Mouse (Mus musculus): ENCODE data around the gene Sesn1. TPM values are rescaled to one million over a fixed set of nuclear protein-coding genes. Genes with fewer than 3 reads are reported as not detected.

Sesn1 gene
- polyA plus RNA-seq, 1 experiment from 2014 or later = 29.2 TPM

DNA sequence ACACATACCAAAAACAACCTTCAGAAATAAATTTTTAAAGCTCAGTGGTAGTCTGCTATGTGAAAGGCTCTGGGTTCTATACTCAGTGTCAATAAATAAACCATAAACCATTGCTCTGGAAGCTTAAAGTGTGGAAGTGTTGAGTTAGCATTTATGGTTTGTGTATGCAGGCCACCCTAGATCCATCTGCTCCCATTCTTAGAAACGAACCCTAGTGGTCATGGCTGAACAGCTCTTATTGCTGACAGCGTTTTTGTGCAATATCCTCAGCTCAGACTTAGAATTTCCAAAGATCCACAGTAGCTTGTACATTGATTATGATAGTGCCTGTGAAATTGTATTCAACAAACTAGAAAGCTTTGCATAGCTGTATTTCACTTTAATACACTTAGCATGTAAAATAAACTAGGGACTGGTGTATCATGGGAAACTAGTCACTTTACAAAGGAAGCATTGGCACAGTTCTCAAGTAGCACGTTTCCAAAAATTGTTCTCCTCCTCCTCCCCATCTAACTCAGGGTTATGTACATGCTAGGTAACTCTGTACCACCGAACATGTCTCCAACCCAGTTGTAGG lies 78.7 kb downstream of the Sesn1 start:
- Histone ChIP-seq H3K27ac (ENCODE audit: low read length) (no peak overlapping the region), H3K36me3 (ENCODE audit: control insufficient read depth, insufficient read depth, low read length) (no peaks in the 10 kb centered on the region), H3K9me3 (ENCODE audit: control insufficient read depth, low read length) (no peaks in the 10 kb centered on the region), H3K4me1 (replicated peaks; ENCODE audit: control insufficient read depth, insufficient read depth, low read length) (peaks cover 13% of the 10 kb centered on the region), H3K4me3 (ENCODE audit: low read length) (no peak overlapping the region), H3K4me2 (ENCODE audit: low read depth, low read length) (peak overlapping the region; percentile 89), H3K9ac (ENCODE audit: low read length) (no peak overlapping the region), H3K27me3 (ENCODE audit: control insufficient read depth, insufficient read depth, low read depth, low read length) (no peaks in the 10 kb centered on the region)
- 36% methylated on average over 4 of the region's 4 CpGs for WGBS
- no peak for ATAC-seq (ENCODE audit: low read depth)

DNA sequence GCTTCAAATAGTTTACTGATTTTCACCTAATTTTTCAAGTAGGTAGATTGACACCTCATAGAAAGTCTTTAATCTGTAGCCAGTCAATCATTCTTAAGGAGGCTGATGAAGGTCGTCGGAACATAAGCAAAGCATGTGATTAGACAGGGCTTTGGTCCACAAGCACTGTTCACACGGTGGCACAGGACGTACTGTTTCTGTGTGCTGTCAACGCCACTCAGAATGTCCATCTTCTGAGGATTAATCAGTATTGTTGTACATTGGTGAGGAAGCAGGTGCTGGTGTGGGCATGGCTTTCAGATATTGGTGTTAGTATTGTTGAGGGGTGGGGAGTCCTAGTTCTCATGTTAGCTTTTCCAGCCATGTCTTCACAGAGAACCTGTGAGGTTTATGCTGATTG lies 79.8 kb downstream of the Sesn1 start:
- ATAC-seq (ENCODE audit: low read depth) = no peak
- Histone ChIP-seq H3K9ac (ENCODE audit: low read length) (no peak overlapping the region), H3K9me3 (ENCODE audit: control insufficient read depth, low read length) (no peaks in the 10 kb centered on the region), H3K36me3 (ENCODE audit: control insufficient read depth, insufficient read depth, low read length) (no peaks in the 10 kb centered on the region), H3K4me2 (ENCODE audit: low read depth, low read length) (no peak overlapping the region), H3K27ac (ENCODE audit: low read length) (no peak overlapping the region), H3K27me3 (ENCODE audit: control insufficient read depth, insufficient read depth, low read depth, low read length) (no peaks in the 10 kb centered on the region), H3K4me3 (ENCODE audit: low read length) (no peak overlapping the region), H3K4me1 (replicated peaks; ENCODE audit: control insufficient read depth, insufficient read depth, low read length) (peaks cover 16% of the 10 kb centered on the region)
- 52% methylated on average over 5 of the region's 5 CpGs for WGBS

DNA sequence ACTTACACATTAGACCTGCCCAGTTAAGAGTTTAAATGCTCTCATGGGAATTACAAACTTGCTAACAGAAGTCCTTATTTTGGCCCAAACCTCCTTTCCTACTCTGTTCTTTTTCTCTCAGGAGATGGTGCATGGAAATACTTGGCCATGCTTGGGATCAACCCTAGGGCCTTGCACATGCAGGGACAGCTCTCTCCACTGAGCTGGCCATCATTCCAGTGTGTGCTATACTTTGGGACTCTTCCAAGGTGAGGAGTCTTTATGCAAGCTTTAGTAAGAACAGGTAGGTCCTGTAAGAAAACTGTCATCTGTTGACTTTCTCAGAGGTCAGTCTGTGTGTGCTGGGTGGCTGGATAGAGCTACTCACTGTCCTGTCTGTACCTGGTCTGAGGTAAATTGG lies 80.8 kb downstream of the Sesn1 start:
- Histone ChIP-seq H3K4me2 (ENCODE audit: low read depth, low read length) (no peak overlapping the region), H3K27ac (ENCODE audit: low read length) (no peak overlapping the region), H3K27me3 (ENCODE audit: control insufficient read depth, insufficient read depth, low read depth, low read length) (no peaks in the 10 kb centered on the region), H3K9ac (ENCODE audit: low read length) (no peak overlapping the region), H3K9me3 (ENCODE audit: control insufficient read depth, low read length) (no peaks in the 10 kb centered on the region), H3K4me1 (replicated peaks; ENCODE audit: control insufficient read depth, insufficient read depth, low read length) (peaks cover 16% of the 10 kb centered on the region), H3K4me3 (ENCODE audit: low read length) (no peak overlapping the region), H3K36me3 (ENCODE audit: control insufficient read depth, insufficient read depth, low read length) (no peaks in the 10 kb centered on the region)
- ATAC-seq (ENCODE audit: low read depth) = no peak

DNA sequence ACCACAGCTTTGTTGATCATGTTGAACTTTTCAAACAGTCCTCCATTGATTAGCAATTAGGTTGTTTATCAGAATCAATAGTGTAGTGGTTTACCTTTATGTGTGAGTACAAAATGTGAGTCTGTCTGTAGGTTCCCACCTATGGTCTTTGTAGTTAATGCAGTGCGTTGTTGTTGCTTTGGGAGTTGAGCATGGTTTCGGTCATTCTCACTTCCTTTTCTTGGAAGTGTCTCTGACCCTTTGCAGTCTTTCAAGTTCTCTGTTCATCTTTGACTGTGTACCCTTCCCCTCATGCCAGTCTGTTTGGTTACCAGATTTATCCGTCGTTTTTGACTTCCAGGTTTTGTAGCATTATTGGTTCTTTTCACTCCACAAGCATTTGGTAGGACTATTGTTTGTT lies 81.6 kb downstream of the Sesn1 start:
- peaks cover 16% of the 10 kb centered on the region for H3K4me1 ChIP-seq (replicated peaks; ENCODE audit: control insufficient read depth, insufficient read depth, low read length)
- no peak for ATAC-seq (ENCODE audit: low read depth)
- H3K36me3 ChIP-seq (ENCODE audit: control insufficient read depth, insufficient read depth, low read length) = no peaks in the 10 kb centered on the region
- H3K9me3 ChIP-seq (ENCODE audit: control insufficient read depth, low read length) = no peaks in the 10 kb centered on the region
- H3K27me3 ChIP-seq (ENCODE audit: control insufficient read depth, insufficient read depth, low read depth, low read length) = no peaks in the 10 kb centered on the region
- H3K4me2 ChIP-seq (ENCODE audit: low read depth, low read length) = no peak overlapping the region
- no peak overlapping the region for H3K9ac ChIP-seq (ENCODE audit: low read length)
- 84% methylated on average over 4 of the region's 4 CpGs for WGBS
- H3K4me3 ChIP-seq (ENCODE audit: low read length) = no peak overlapping the region
- no peak overlapping the region for H3K27ac ChIP-seq (ENCODE audit: low read length)

DNA sequence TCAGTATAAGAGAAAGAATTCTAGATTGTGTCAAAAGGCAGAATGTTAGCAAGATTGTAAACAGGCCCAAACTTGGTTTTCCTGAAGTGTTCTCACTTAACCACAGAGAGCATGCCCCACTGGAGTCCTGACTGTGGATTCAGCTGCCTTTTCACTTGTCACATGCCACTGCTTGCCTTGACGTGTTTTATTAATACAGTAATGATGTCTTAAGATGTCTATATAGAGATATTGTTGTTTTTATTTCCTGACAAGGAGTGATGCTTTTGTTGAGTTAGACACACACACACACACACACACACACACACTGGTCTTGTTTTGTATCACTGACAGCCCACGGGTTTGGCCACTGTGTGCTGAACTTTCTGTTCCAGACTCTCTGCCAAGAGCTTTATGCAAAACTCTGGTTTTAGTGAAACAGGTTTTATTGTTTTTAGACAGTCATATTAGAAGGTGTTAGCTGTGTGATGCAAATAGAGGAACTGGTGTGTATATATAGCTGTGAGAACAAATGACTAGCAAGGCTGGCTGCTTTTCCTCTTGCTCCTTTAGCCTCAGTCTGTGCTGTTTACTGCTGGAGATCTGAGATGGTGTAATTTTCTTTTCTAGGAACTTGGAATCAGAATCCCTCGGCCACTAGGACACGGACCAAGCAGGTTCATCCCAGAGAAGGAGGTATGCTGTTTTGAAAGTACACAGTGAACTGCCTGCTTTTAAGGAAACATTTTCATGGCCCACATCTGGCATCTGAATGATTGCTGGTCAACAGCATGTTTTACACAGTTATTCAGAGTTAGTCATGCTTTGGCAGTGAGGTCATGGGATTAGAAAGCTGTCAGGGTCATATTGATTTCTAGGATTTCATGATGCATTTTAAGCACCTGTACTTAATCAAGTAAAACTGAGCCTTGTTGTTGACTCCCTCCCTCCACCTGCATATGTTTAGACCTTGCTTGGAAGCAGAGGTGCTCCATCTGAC lies 84.0 kb downstream of the Sesn1 start:
- no peaks in the 10 kb centered on the region for H3K27me3 ChIP-seq (ENCODE audit: control insufficient read depth, insufficient read depth, low read depth, low read length)
- peaks cover 8% of the 10 kb centered on the region for H3K36me3 ChIP-seq (ENCODE audit: control insufficient read depth, insufficient read depth, low read length)
- no peaks in the 10 kb centered on the region for H3K9me3 ChIP-seq (ENCODE audit: control insufficient read depth, low read length)
- no peak overlapping the region; the same call in 1 of the 2 replicates for H3K27ac ChIP-seq (ENCODE audit: low read length)
- H3K4me3 ChIP-seq (ENCODE audit: low read length) = no peak overlapping the region
- H3K4me1 ChIP-seq (replicated peaks; ENCODE audit: control insufficient read depth, insufficient read depth, low read length) = peaks cover 11% of the 10 kb centered on the region
- no peak overlapping the region; the same call in 1 of the 2 replicates for H3K9ac ChIP-seq (ENCODE audit: low read length)
- ATAC-seq (ENCODE audit: low read depth) = peak; percentile 36; the same call in 1 of the 2 replicates
- H3K4me2 ChIP-seq (ENCODE audit: low read depth, low read length) = no peak overlapping the region
- 38% methylated on average over 4 of the region's 4 CpGs for WGBS

DNA sequence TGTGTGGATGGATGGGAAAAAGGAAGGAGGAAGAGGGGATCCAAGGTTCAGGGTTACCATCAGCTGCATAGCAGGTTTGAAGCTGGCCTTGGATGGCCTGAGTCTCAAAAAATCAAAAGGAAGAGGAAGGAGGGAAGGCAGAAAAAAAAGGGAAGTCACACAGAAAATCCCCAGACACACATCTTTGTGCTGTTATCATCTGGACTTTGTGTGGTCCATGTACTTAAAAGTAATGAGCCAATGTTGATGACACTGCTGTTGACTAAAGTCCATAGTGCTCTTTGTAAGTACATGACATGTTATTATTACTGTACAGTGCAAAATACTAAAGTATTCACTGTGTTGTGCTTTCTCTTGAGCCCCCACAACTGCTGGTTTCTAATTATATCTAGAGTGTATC lies 86.7 kb downstream of the Sesn1 start:
- Histone ChIP-seq H3K27me3 (ENCODE audit: control insufficient read depth, insufficient read depth, low read depth, low read length) (no peaks in the 10 kb centered on the region), H3K4me2 (ENCODE audit: low read depth, low read length) (no peak overlapping the region), H3K9ac (ENCODE audit: low read length) (no peak overlapping the region), H3K4me1 (replicated peaks; ENCODE audit: control insufficient read depth, insufficient read depth, low read length) (peaks cover 10% of the 10 kb centered on the region), H3K9me3 (ENCODE audit: control insufficient read depth, low read length) (no peaks in the 10 kb centered on the region), H3K27ac (ENCODE audit: low read length) (no peak overlapping the region), H3K4me3 (ENCODE audit: low read length) (no peak overlapping the region), H3K36me3 (ENCODE audit: control insufficient read depth, insufficient read depth, low read length) (peaks cover 14% of the 10 kb centered on the region)
- ATAC-seq (ENCODE audit: low read depth) = no peak

DNA sequence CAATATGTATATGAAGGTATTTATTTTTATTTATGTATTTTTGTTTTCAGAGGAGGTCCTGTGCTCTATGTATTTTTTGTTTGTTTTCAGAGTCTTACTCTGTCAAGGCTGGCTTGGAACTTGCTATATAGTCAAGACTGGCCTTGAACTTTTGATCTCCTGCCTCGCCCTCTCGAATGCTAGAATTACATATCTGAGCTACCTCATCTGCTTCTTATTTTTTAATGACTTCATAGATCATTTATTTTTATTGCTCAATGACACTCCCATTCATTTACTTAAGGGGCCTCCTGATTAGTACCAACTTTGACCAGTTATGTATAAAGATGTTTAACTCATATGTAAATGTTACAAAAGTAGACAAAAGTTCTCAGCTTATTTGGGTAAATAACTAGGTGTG lies 87.1 kb downstream of the Sesn1 start:
- Histone ChIP-seq H3K9me3 (ENCODE audit: control insufficient read depth, low read length) (no peaks in the 10 kb centered on the region), H3K36me3 (ENCODE audit: control insufficient read depth, insufficient read depth, low read length) (peaks cover 14% of the 10 kb centered on the region), H3K4me3 (ENCODE audit: low read length) (no peak overlapping the region), H3K27me3 (ENCODE audit: control insufficient read depth, insufficient read depth, low read depth, low read length) (no peaks in the 10 kb centered on the region), H3K27ac (ENCODE audit: low read length) (no peak overlapping the region), H3K4me2 (ENCODE audit: low read depth, low read length) (no peak overlapping the region), H3K9ac (ENCODE audit: low read length) (no peak overlapping the region), H3K4me1 (replicated peaks; ENCODE audit: control insufficient read depth, insufficient read depth, low read length) (peaks cover 10% of the 10 kb centered on the region)
- no peak for ATAC-seq (ENCODE audit: low read depth)
- 89% methylated on average over 2 of the region's 2 CpGs for WGBS

DNA sequence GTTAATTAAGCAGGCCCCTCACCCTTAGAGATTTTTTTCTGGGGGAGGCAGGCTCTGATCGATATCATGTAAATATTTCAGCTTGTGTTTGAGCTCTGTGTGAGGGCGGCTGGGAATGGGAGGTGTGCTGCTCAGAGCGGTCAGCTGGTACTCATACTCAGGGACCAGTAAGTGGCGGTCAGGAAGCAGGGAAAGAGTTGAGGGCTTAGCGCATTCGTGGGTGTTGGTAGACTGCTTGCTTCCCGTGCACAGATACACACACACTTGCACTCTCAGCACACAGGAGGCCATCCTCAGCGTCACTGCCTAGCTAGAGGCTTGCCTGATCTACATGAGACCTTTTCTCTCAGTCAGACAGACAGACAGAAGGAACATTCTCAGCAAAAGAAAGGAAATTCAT lies 91.7 kb downstream of the Sesn1 start:
- Histone ChIP-seq H3K27ac (ENCODE audit: low read length) (no peak overlapping the region), H3K4me1 (replicated peaks; ENCODE audit: control insufficient read depth, insufficient read depth, low read length) (no peaks in the 10 kb centered on the region), H3K4me2 (ENCODE audit: low read depth, low read length) (no peak overlapping the region), H3K27me3 (ENCODE audit: control insufficient read depth, insufficient read depth, low read depth, low read length) (no peaks in the 10 kb centered on the region), H3K9me3 (ENCODE audit: control insufficient read depth, low read length) (no peaks in the 10 kb centered on the region), H3K4me3 (ENCODE audit: low read length) (no peak overlapping the region), H3K9ac (ENCODE audit: low read length) (no peak overlapping the region), H3K36me3 (ENCODE audit: control insufficient read depth, insufficient read depth, low read length) (peaks cover 17% of the 10 kb centered on the region)
- no peak for ATAC-seq (ENCODE audit: low read depth)
- 83% methylated on average over 8 of the region's 8 CpGs for WGBS

DNA sequence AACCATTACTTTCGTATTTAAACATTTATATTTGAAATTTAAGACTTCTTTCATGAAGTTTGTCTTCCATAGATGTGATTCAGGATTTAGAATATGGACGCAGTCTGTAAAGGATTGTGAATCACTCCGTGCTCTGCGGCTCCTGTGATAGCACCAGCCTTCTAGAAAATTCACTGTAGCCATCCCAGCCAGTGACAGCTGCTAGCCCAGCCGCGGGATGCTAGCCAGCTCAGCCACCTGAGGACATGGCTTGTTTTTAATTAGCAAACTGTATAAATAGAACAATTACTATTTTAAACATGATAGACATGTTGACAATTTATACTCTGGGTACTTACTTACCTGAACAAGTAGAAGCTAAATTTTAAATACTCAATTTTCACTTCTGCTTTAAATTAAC lies 92.1 kb downstream of the Sesn1 start:
- Histone ChIP-seq H3K27me3 (ENCODE audit: control insufficient read depth, insufficient read depth, low read depth, low read length) (no peaks in the 10 kb centered on the region), H3K9me3 (ENCODE audit: control insufficient read depth, low read length) (no peaks in the 10 kb centered on the region), H3K36me3 (ENCODE audit: control insufficient read depth, insufficient read depth, low read length) (peaks cover 17% of the 10 kb centered on the region), H3K9ac (ENCODE audit: low read length) (no peak overlapping the region), H3K4me2 (ENCODE audit: low read depth, low read length) (no peak overlapping the region), H3K4me3 (ENCODE audit: low read length) (no peak overlapping the region), H3K27ac (ENCODE audit: low read length) (no peak overlapping the region), H3K4me1 (replicated peaks; ENCODE audit: control insufficient read depth, insufficient read depth, low read length) (no peaks in the 10 kb centered on the region)
- 92% methylated on average over 6 of the region's 6 CpGs for WGBS
- no peak for ATAC-seq (ENCODE audit: low read depth)

Measured in lung, embryonic 16.5 days (tissue).